Mouse (Mus musculus): ENCODE results near the gene Gm49337.

DNA sequence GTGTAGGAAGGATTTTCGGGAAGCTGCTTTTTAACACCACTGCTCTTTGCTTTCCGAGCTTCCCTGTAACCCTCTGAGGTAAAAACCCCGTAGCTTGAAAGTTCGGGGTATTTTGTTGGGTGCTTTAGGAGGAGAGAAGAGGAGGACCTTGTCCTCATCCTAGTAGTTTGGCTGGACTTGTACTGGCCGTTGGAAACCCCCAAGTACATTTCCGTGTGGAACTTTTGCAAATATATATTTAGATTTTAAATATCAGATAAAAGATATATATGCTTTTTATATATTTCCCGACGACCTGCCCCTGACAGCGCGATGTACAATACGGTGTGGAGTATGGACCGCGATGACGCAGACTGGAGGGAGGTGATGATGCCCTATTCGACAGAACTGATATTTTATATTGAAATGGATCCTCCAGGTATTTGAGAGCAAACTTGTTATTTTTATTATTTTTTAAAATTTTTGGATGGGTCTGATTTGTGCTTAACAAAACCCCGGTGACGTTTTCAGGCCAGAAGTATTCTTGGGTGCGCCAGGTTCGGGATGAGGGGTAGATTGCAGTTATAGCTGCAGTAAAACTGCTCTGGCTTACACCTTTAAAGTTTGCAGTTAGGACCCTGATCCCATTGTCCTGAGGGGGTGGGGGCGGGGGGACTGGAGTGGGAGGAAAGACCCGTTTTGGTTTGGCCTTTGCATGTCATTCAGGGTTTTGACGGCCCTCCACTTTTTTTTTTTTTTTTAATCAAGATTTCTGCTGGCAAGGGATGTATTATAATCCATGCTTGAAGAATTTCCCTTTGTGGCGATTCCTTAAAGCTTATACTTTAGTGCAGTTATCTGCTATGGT, 49.0 kb downstream of the Gm49337 start:
- TF ChIP-seq CTCF (IDR thresholded peaks at IDR 0.05; ENCODE audit: control insufficient read depth, insufficient read depth, low read length) (no peak), POLR2A (IDR thresholded peaks at IDR 0.05; ENCODE audit: borderline replicate concordance, control insufficient read depth, low read depth, low read length) (no peak)

Data from bone marrow, adult 2 months (tissue).